Mouse (Mus musculus): ENCODE measurements around the gene Sv2c.
"Not testable (repeated sequence)": the region's sequence is repeated elsewhere in the genome, so short reads cannot be mapped to it uniquely, and the experiment has no call there.

Sv2c gene

GRCm38 (mm10) chr13:96045396-96045795 is 87.0 kb downstream of the Sv2c start:
- no peak for DNase-seq

GRCm38 (mm10) chr13:96040275-96041042 is 91.9 kb downstream of the Sv2c start:
- DNase-seq: no peak

- no peak for DNase-seq
These were observed 92.8 kb downstream of the Sv2c start for GRCm38 (mm10) chr13:96039536-96039935.

- DNase-seq: peak; percentile 3
These were observed 101.8 kb downstream of the Sv2c start for GRCm38 (mm10) chr13:96030368-96031223.

GRCm38 (mm10) chr13:96023858-96024257 is 108.5 kb downstream of the Sv2c start:
- DNase-seq: no peak

GRCm38 (mm10) chr13:96015516-96015915 is 116.9 kb downstream of the Sv2c start:
- DNase-seq: no peak

GRCm38 (mm10) chr13:96010861-96011511 is 121.4 kb downstream of the Sv2c start:
- DNase-seq: no peak

- DNase-seq: no peak
These were observed 123.4 kb downstream of the Sv2c start for GRCm38 (mm10) chr13:96008975-96009374.

GRCm38 (mm10) chr13:96008154-96008553 is 124.2 kb downstream of the Sv2c start:
- DNase-seq: no peak

GRCm38 (mm10) chr13:96003539-96003938 is 128.8 kb downstream of the Sv2c start:
- DNase-seq: no peak

- no peak for DNase-seq
These were observed 129.9 kb downstream of the Sv2c start for GRCm38 (mm10) chr13:96002475-96002874.

GRCm38 (mm10) chr13:95999396-95999795 is 133.0 kb downstream of the Sv2c start:
- DNase-seq: peak; percentile 8

GRCm38 (mm10) chr13:95997294-95997693 is 135.1 kb downstream of the Sv2c start:
- no peak for DNase-seq

- peak; percentile 59 for DNase-seq
These were observed 137.4 kb downstream of the Sv2c start for GRCm38 (mm10) chr13:95994705-95995703.

GRCm38 (mm10) chr13:95988181-95988580 is 144.2 kb downstream of the Sv2c start:
- DNase-seq: no peak

- DNase-seq: no peak
These were observed 145.2 kb downstream of the Sv2c start for GRCm38 (mm10) chr13:95987147-95987546.

- no peak for DNase-seq
These were observed 146.0 kb downstream of the Sv2c start for GRCm38 (mm10) chr13:95986375-95986774.

GRCm38 (mm10) chr13:95975225-95975624 is 157.2 kb downstream of the Sv2c start:
- DNase-seq: no peak

- DNase-seq: no peak
These were observed 158.3 kb downstream of the Sv2c start for GRCm38 (mm10) chr13:95974106-95974505.

- DNase-seq: peak; percentile 69
These were observed 158.9 kb downstream of the Sv2c start for GRCm38 (mm10) chr13:95973368-95973958.

- DNase-seq: not testable (repeated sequence)
These were observed 164.3 kb downstream of the Sv2c start for GRCm38 (mm10) chr13:95968031-95968430.

GRCm38 (mm10) chr13:95966791-95967190 is 165.6 kb downstream of the Sv2c start:
- no peak for DNase-seq

Measured in kidney, adult 11 months (tissue).